ENCODE assay signal across 38 mouse cellular contexts in genomic region chrX:48893946-48894345, GRCm38 (mm10). TPM values are rescaled to one million over a fixed set of nuclear protein-coding genes. Genes with fewer than 3 reads are reported as not detected.
"Had no signal": no experiment of that assay in that cellular context is flagged by ENCODE, and none has a peak within 500 bp of the region (broad histone marks: within the 10 kb centered on the region; RNA-seq: fewer than 3 reads in every experiment).

No protein-coding gene starts in this region.

- ATAC-seq: forebrain, embryonic 13.5 days; forebrain, embryonic 14.5 days; forebrain, embryonic 15.5 days; forebrain, embryonic 16.5 days; forebrain, postnatal 0 days had no signal

- H3K36me3 ChIP-seq: embryonic facial prominence, embryonic 10.5 days; embryonic facial prominence, embryonic 12.5 days; embryonic facial prominence, embryonic 13.5 days; embryonic facial prominence, embryonic 15.5 days; forebrain, embryonic 10.5 days; forebrain, embryonic 12.5 days; forebrain, embryonic 15.5 days; heart, embryonic 10.5 days had no signal

- H3K4me1 ChIP-seq: embryonic facial prominence, embryonic 10.5 days; embryonic facial prominence, embryonic 12.5 days; embryonic facial prominence, embryonic 13.5 days; embryonic facial prominence, embryonic 15.5 days; forebrain, embryonic 12.5 days; forebrain, embryonic 13.5 days; forebrain, embryonic 15.5 days; heart, embryonic 10.5 days had no signal

- H3K27ac ChIP-seq: embryonic facial prominence, embryonic 10.5 days; embryonic facial prominence, embryonic 12.5 days; embryonic facial prominence, embryonic 13.5 days; embryonic facial prominence, embryonic 15.5 days; forebrain, embryonic 10.5 days; forebrain, embryonic 12.5 days; forebrain, embryonic 13.5 days; forebrain, embryonic 15.5 days; gastrocnemius, adult 2 months; heart, adult 2 months; heart, embryonic 10.5 days had no signal

- H3K27me3 ChIP-seq: embryonic facial prominence, embryonic 12.5 days; embryonic facial prominence, embryonic 13.5 days; embryonic facial prominence, embryonic 15.5 days; forebrain, embryonic 12.5 days; forebrain, embryonic 13.5 days; forebrain, embryonic 15.5 days had no signal

- H3K4me3 ChIP-seq: embryonic facial prominence, embryonic 10.5 days; embryonic facial prominence, embryonic 12.5 days; embryonic facial prominence, embryonic 13.5 days; embryonic facial prominence, embryonic 15.5 days; erythroblast, embryonic 14.5 days; forebrain, embryonic 10.5 days; forebrain, embryonic 12.5 days; forebrain, embryonic 13.5 days; forebrain, embryonic 15.5 days; gastrocnemius, adult 2 months; heart, adult 2 months; heart, embryonic 10.5 days had no signal

- DNase-seq: cerebellum, postnatal 10 days; cerebellum, postnatal 14 days; cerebellum, postnatal 25 days; cerebellum, postnatal 36 days; embryo, embryonic 11 days; forebrain, postnatal 0 days; gastrocnemius, adult 2 months; gastrocnemius, postnatal 10 days; gastrocnemius, postnatal 14 days; gastrocnemius, postnatal 25 days; gastrocnemius, postnatal 36 days; heart, adult 11 months; heart, adult 18-20 months; heart, adult 2 months had no signal

- H3K9me3 ChIP-seq: embryonic facial prominence, embryonic 10.5 days; embryonic facial prominence, embryonic 12.5 days; embryonic facial prominence, embryonic 13.5 days; embryonic facial prominence, embryonic 15.5 days; forebrain, embryonic 10.5 days; forebrain, embryonic 12.5 days; forebrain, embryonic 13.5 days; forebrain, embryonic 15.5 days; heart, embryonic 10.5 days had no signal

- H3K4me2 ChIP-seq: embryonic facial prominence, embryonic 12.5 days; embryonic facial prominence, embryonic 13.5 days; embryonic facial prominence, embryonic 15.5 days; forebrain, embryonic 12.5 days; forebrain, embryonic 13.5 days; forebrain, embryonic 15.5 days had no signal

- H3K9ac ChIP-seq: embryonic facial prominence, embryonic 12.5 days; embryonic facial prominence, embryonic 13.5 days; embryonic facial prominence, embryonic 15.5 days; forebrain, embryonic 12.5 days; forebrain, embryonic 13.5 days; forebrain, embryonic 15.5 days; forebrain, postnatal 0 days had no signal

RNA-seq across cellular contexts. Expression of gene Gm595, which starts 16.4 kb away (rescaled TPM):
- total RNA-seq: common myeloid progenitor, adult 5-6 weeks; forebrain, postnatal 0 days; gastrocnemius, adult 18-20 months; gastrocnemius, adult 2 months; gastrocnemius, adult 8-10 months; gastrocnemius, postnatal 25 days; gastrocnemius, postnatal 36 days; gastrocnemius, postnatal 4 days; granulocyte monocyte progenitor cell, adult 5-6 weeks; heart, adult 18-20 months; heart, adult 2 months; heart, adult 8-10 months had no signal
- polyA plus RNA-seq: cortical plate, adult 2 months; embryonic facial prominence, embryonic 10.5 days; embryonic facial prominence, embryonic 11.5 days; embryonic facial prominence, embryonic 12.5 days; embryonic facial prominence, embryonic 13.5 days; embryonic facial prominence, embryonic 14.5 days; embryonic facial prominence, embryonic 15.5 days; erythroblast, embryonic 14.5 days; forebrain, embryonic 10.5 days; forebrain, embryonic 11.5 days; forebrain, embryonic 12.5 days; forebrain, embryonic 13.5 days; forebrain, embryonic 14.5 days; forebrain, embryonic 15.5 days; forebrain, embryonic 16.5 days; frontal cortex, adult 2 months; gonadal fat pad, adult 2 months; heart, adult 2 months had no signal
